Mouse (Mus musculus): ENCODE measurements around the gene Il3ra. TPM values are rescaled to one million over a fixed set of nuclear protein-coding genes. Genes with fewer than 3 reads are reported as not detected.

Il3ra gene
- 1 to 10 TPM; 3.3 to 5.5 TPM for total RNA-seq (2021)

DNA sequence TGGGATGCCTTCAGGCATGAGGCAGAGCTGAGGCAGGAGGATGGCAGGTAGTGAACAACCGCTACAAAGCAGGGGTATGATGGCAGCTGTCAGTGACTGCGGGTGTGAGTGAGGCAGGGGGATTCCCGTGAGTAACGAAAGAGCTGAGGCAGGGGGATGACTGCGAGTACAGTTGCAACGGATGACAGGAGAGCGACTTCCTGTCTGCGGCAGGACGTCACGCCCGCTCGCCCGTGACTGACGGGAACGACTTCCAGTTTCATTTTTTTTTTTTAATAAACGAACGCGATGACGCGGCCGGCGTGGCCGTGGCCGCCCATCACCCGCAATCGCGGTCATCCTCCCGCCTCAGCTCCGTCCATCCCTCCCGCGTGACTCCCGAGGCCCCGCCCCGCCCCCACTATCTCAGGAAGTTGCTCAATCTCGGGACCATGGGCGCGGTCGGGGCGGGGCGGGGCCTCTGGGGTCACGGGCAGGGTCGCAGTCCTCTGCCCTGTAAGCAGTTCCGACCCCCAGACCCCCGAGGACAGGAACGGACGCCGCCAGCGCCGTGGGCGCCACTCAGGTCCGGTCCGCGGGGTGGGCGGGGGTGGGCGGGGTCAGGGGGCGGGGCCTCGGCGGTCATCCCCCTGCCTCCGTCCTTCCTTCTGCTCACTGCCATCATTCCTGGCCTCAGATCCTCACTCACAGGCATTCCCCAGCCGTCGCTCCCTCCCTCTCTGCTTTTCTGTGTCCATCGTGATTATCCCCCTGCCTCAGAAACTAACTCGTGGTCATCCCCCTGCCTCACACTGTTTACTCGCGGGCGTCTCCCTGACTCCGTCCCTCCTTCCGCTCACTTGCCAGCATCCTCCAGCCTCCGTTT, at the start of gene Il3ra:
TSS of gene Il3ra (plus strand) at position 328 of the 865 bp plus-strand sequence.
- DNase-seq (ENCODE audit: low spot score in 2 of 2), result peak; percentile 79 to 80
- intact Hi-C loops (cut with DNase I), result loop anchor here (10.0 kb wide), 2 partner anchors 221 to 359 kb away; partner anchors contain the start of genes Psmd6 and Slc4a7

DNA sequence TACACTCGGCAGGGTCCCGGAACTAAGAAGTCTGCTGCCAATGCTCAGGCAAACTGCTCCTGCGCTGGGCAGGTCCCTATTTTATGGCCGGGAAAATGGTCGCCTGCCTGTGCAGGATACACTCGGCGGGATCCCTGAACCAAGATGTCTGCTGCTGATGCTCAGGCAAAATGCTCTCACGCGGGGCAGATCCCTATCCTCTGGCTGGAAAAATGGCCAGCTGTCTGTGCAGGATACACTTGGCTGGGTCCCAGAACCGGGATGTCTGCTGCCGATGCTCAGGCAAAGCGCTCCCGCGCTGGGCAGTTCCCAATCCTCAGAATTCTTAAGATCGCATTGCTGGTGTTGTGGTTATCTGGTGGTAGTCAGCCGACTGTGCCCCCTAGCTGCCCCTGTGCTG, 37.1 kb upstream of the Il3ra start:
- DNase-seq (ENCODE audit: low spot score in 2 of 2), result no peak
- intact Hi-C loops (cut with DNase I), result no loop called here

DNA sequence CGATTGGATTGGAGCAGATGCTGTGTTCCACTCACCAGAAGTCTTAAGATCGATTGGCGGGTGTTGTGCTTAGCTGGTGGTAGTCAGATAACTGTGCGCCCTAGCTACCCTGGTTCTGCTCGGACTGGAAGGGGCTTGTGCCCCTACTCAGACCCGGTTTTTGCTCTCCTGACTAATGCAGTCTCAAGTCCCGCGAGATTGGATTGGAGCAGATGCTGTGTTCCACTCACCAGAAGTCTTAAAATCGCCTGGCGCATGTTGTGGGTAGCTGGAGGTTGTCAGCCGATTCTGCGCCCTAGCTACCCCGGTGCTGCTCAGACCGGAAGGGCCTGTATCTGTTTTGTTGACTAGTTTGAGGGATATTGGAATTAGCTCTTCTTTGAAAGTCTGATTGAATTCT, 36.7 kb upstream of the Il3ra start:
- intact Hi-C loops (cut with DNase I), result no loop called here
- no peak for DNase-seq (ENCODE audit: low spot score in 2 of 2)

DNA sequence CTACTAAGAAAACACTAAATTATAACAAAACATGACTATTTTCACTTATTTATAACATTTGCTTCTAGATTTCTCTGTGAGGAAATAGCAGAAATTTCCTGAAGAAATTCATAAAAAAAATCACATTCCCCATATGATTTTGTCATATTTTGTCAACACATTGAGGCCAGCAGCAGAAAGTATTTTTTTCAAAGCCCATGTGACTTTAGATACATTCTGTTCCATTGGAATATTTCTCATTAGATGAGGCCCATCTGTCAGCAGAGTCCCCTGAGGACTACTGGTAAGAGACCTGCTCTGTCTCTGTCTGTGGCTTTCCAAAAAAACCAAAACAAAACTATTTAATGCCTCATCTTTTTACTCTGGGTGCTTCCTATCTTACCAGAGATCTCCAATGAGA, 23.5 kb upstream of the Il3ra start, which contains the start of gene Olfr31:
TSS of gene Olfr31 (plus strand) at position 301 of the 400 bp plus-strand sequence.
- no peak for DNase-seq (ENCODE audit: low spot score in 2 of 2)
- intact Hi-C loops (cut with DNase I), result no loop called here

DNA sequence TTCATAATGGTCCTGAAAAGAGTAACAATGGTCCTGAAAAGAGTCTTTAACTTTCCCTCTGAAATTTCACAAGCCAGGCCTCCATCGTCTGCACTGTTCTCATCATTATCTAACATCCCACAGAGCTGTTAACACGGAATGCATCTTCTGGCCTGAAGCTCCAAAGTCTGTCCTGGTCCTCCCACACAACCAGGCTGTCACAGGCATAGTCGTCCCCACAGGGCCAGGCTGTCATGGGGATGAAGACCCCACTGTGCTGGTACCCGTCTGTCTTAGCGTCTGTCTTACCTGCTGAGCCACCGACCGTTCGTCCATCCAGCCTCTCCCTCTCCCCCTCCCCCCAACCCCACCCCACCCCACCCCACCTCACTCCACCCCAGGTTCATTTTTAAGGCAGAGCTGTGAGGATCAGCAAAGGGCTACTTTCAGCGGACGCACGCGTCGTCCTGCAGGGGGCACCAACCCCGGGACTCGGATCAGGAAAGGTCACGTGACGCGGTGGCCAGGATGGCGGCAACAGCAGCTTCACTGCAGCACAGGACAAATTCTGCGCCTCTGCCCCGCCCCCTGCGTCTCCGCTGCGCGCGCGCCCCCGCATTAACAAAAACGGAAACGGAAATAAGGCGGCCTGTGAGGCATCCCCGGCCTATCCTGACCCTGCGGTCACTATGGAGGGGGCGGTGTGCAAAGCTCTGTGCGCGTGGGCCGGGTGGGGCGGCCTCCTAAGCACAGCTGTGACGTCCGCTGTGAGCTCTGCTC, 783 bp upstream of the Il3ra start:
- intact Hi-C loops (cut with DNase I), result loop anchor here (10.0 kb wide), 2 partner anchors 220 to 360 kb away; partner anchors contain the start of genes Psmd6 and Slc4a7
- DNase-seq (ENCODE audit: low spot score in 2 of 2), result peak; percentile 78 to 84

DNA sequence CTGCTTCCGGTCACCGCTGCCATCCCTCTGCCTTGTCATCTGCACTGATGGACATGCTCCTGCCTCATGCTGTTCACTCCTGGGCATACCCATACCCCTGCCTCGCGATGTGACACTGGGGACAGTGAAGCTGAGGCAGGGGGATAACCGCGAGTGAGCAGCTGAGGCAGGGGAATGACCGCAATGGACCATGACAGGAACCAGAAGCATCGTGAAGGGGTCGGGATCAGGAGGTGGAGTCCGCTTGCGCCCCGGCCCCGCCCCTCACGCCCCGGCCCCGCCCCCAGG, 682 bp downstream of the Il3ra start:
- no peak for DNase-seq (ENCODE audit: low spot score in 2 of 2)
- intact Hi-C loops (cut with DNase I), result loop anchor here (10.0 kb wide), 2 partner anchors 222 to 358 kb away; partner anchors contain the start of genes Psmd6 and Slc4a7

DNA sequence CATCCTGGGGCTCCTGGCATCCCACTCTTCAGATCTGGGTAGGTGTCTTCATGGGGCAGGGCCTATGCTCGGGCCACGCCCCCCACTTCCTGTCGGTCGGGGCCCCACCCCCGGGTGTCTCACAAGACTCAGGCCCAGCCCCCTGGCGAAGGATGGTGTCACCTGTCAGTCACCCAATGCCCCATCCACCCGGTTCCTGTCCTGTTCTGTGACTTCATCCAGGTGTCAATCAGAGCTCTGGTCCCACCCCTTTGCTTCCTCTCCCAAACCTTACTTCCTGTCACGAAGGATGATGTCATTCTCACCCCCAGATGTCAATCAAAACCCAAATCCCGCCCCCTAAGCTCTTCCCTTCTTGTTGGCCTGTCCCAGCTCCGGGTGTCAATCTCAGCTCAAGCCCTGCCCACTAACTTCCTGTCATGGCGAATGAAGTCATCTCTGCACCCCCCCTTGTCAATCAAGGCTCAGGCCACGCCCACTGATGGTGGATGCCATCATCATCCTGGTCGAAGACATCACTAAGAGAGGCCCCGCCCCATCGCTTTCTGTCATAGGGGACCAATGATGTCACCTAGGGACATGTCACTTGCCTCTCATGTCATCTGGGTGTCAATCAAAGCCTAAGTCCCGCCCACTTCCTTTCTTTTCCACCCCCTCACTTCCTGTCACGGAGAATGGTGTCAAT, 1.2 kb downstream of the Il3ra start:
- intact Hi-C loops (cut with DNase I), result loop anchor here (10.0 kb wide), 2 partner anchors 222 to 358 kb away; partner anchors contain the start of genes Psmd6 and Slc4a7
- peak; percentile 17 to 41 for DNase-seq (ENCODE audit: low spot score in 2 of 2)

DNA sequence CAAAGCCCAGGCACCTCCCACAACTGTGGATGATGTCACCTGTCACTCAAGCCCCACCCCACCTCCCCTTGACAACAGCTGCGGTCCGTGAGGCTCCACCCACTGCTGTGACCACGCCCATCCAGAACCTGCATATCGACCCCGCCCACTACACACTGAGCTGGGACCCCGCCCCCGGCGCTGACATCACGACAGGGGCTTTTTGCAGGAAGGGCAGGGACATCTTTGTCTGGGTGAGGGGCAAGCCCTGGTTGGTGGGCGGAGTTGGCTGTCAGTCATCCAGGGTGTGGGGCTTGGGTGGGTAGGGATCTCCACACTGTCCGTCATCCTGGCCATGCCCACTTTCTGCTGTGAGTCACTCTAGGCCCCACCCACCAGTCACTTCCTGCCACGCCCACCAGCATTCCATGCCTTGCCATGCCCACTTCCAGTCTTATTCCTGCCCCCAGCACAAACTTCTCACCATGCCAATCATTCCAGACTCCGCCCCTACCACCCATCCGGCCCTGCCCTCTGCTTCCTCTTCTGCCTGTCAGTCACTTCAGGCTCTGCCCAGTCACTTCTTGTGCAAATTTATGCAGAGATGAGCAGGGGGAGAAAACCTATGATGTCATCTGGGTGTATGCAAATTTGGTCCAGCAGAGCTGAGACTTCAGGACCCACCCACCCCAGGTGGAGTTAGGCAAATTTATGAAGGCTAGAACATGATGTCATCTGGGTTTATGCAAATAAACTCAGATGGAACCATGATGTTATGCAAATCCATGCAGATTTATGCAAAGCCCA, 2.0 kb downstream of the Il3ra start:
- intact Hi-C loops (cut with DNase I), result loop anchor here (10.0 kb wide), 2 partner anchors 223 to 357 kb away; partner anchors contain the start of genes Psmd6 and Slc4a7
- peak; percentile 13 to 78 for DNase-seq (ENCODE audit: low spot score in 2 of 2)

DNA sequence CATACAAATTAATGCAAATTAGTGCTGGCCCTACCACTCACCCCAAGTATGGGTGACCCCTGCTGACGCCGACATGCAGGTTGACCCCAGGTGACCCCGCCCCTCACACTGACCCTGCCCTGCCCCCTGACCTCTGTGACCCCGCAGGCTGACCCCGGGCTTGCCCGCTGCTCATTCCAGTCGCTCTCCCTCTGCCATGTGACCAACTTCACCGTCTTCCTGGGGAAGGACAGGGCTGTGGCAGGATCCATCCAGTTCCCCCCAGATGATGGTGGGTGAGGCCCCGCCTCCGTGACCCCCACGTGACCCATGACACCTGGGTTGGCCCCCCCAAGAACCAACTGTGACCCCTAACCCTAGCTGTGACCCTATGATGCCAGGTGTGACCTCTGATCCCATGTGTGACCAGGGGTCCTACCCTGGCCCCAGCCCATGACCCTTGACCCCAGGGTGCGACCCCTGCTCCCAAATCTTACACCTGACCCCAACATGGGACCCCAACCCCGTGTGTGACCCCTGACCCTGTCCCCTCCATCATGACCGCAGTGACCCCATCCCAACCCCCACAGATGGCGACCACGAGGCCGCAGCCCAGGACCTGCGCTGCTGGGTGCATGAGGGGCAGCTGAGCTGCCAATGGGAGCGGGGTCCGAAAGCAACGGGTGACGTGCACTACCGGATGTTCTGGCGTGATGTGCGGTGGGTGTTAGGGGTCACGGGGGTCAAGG, 2.8 kb downstream of the Il3ra start:
- peak; percentile 6 to 9 for DNase-seq (ENCODE audit: low spot score in 2 of 2)
- intact Hi-C loops (cut with DNase I), result loop anchor here (10.0 kb wide), 2 partner anchors 224 to 356 kb away; partner anchors contain the start of genes Psmd6 and Slc4a7

DNA sequence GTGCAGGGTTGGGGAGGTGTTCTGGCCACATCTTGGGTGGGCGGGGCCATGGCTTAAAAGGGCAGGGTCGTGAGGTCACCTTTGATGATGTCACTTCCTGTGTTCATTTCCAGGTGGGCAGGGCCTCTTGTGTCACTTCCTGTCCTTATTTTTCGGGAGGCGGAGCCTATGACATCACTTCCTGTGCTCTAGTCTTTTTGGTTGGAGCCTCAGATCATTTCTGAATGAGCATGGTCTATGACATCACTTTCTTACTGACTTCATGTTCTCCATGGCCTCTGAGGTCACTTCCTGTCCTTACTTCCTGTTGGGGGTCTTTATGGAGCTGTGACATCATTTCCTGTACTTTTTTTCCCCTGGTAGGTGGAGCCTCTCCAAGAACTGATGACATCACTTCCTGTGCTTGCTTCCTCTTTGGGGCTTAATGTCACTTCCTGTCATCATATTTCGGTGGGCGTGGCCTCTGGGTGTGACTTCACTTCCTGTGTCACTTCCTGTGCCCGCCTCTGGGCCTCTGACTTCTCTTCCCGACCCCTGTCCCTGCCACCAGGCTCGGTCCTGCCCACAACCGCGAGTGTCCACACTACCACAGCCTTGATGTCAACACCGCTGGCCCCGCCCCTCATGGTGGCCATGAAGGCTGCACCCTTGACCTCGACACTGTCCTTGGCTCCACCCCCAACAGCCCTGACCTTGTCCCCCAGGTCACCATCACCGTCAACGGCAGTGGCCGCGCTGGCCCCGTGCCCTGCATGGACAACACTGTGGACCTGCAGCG, 3.6 kb downstream of the Il3ra start:
- peak; percentile 3 to 16 for DNase-seq (ENCODE audit: low spot score in 2 of 2)
- intact Hi-C loops (cut with DNase I), result loop anchor here (10.0 kb wide), 2 partner anchors 225 to 355 kb away; partner anchors contain the start of genes Psmd6 and Slc4a7

DNA sequence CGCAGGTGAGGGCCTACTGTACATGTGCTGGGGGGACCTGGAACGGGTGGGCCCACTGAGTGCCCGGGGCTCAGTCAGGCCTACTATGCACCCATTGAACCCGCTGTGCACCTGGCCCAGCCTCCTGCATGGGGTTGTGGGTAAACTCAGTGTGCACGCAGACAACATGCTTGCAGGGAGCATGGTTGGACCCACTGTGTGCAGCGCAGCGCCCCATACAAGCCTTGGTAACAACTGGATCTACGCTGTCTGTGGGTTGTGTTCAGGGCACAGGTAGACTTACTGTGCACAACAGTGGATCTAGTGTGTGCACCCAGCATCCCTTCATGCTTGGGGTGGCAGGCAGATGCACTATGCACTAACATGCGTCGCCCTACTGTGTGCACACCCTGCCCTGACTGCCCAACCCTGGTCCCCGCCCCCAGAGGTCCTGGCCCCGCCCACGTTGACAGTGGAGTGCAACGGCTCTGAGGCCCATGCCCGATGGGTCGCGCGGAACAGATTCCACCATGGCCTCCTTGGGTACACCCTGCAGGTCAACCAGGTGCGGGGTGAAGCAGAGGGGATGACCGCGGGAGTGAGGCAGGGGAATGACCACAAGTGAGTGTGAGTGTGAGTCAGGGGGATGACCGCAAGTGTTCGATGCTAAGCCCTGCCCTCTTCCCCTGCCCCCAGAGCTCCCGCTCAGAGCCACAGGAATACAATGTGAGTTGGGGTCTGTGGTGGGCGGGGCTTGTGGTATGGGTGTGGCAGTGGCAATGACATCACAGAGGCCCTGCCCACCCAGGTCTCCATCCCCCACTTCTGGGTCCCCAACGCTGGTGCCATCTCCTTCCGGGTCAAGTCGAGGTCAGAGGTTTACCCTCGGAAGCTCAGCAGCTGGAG, 4.4 kb downstream of the Il3ra start:
- intact Hi-C loops (cut with DNase I), result no loop called here
- DNase-seq (ENCODE audit: low spot score in 2 of 2), result peak; percentile 2 to 4

DNA sequence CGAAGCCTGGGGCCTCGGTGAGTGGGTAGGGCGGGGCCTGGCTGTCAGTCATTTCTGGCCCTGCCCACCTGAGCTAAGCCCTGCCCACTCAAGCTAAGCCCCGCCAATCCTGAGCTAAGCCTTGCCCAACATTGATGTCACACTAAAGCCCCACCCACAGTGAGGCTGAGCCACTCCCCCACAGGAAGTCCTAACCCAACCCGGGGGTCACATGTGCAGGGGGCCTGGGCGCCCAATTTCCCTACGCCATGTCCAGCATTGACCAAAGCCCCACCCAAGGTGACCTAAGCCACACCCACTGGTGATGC, 5.0 kb downstream of the Il3ra start:
- no peak for DNase-seq (ENCODE audit: low spot score in 2 of 2)
- intact Hi-C loops (cut with DNase I), result no loop called here

DNA sequence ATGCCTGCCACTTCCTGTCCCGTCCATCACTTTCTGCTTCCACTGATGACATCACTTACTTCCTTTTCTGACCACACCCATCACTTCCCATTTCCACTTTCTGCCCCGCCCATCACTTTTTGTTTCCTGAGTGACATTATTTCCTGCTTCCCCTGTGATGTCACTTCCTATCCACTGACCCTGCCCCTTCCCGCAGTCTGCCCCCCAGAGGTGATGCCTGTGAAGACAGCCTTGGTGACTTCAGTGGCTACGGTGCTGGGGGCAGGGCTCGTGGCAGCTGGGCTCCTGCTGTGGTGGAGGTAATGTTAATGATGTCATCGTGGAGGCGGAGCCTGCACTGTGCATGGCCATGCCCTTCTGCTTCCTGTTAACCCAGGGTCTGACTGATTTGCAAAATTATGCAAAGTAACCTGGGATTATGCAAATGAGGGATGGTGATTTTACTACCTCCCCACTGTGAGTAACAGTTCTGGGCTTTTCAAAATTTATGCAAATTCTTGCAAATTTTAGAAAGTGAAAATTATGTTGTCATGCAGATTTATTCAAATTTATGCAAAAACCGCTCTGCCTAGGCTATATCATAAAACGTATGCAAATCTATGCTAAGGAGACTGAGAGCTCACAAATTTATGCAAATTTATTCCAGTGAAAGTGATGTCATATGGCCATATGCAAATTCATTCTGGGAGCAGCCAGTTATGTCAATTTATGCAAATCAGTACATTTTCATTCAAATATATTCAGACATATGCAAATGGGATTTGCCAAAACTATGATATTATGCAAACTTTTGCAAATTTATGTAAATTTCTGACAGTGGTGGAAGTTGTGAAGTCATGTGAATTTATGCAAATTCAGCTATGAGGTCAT, 5.9 kb downstream of the Il3ra start:
- intact Hi-C loops (cut with DNase I), result no loop called here
- peak in 1 of 2 experiments; percentile 72 for DNase-seq (ENCODE audit: low spot score in 2 of 2)

DNA sequence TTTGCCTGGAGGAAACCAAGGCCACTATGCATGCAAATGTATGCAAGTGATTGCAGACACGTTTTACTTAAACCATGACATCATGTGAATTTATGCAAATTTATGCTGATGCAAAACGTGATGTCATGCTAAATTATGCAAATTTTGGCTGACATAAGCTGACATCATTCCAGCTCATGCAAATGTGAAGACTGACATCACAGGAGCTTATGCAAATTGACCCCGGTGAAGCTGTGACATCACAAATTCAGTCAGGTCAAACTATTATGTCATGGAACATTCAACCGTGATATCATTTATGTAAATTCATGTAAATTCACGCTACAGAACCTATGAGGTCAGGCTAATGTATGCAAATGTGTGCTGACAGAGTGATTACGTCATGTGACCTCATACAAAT, 6.5 kb downstream of the Il3ra start:
- DNase-seq (ENCODE audit: low spot score in 2 of 2), result no peak
- intact Hi-C loops (cut with DNase I), result no loop called here

DNA sequence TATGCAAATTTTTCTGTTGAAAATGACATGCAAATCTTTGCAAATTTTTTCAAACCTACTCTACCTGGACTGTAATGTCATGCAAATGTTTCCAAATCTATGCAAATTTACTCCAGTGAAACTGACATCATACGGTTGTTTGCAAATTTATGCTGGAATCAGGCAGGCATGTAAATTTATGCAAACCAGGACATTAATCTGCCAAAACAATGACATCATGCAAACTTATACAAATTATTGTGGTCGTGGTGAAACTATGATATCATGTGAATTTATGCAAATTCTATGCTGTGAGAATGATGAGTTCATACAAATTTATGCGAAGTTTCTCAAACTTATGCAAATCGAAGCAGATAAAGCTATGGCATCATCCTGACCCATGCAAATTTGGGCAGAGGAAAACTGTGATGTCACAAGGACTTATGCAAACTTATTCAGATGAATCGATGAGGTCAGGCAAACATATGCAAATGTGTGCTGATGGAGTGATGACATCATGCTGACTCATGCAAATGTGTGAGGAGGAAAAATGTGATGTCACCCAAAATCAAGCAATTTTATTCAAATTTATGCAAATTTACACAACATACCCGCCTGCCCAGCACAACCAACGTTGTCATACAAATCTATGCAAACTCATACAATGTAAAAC, 7.1 kb downstream of the Il3ra start:
- intact Hi-C loops (cut with DNase I), result no loop called here
- DNase-seq (ENCODE audit: low spot score in 2 of 2), result peak in 1 of 2 experiments; percentile 23
